Mouse (Mus musculus) kidney, postnatal 36 days (tissue): ENCODE measurements around the gene Brinp2.

Experiments
- DNase-seq, 2 experiments: peaks; one replicate each; pipeline ENCODE4 v3.0.0; 2021 to 2022; ENCODE audit warnings: mixed read lengths in 2 of 2

Brinp2 gene

GRCm38 (mm10) chr1:158356051-158356461, at the start of gene Brinp2:
Gene Brinp2 (minus strand): TSS chr1:158356326.
- peak; percentile 66 to 80 for DNase-seq

- DNase-seq, result no peak
Measured at GRCm38 (mm10) chr1:158400898-158401297, 44.8 kb upstream of the Brinp2 start.

DNA sequence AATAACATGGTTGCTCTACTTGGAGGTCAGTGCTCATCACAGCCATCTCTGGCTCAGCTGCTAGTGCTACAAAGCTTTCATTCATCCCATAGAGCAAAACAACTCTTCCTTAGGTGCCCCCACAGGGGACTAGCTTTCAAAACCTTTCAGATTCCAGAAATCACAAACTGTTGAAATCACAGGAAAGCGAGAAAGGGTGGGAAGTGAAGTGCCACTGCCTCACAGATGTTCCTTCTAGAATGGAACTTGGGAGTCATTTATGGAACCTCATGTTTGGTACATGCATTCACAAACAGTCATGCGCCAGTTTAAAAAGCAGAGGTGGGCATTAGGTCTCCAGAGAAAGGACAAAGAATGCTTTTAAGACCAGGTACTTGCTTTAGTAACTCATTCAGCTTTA, 40.9 kb upstream of the Brinp2 start:
- no peak for DNase-seq

- DNase-seq, result no peak
Measured at GRCm38 (mm10) chr1:158390693-158391092, 34.6 kb upstream of the Brinp2 start.

DNA sequence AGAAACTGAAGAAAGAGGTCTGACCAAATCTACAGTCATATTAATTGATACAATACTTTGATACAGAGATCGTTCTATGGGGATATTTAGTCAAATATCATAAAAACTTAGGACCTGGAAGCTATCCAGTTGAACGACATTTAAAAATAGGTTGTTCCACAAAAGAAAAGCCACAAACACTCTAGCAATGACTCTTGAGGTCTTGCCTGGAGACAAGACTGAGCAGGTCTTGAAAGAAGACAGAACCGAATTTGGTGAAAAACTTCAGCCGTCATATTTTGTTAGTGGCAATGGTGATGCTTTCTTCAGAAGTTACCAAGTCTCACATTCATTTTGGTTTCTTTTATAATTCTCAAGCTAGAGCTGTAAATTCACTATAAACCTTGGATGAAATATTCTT, 32.9 kb upstream of the Brinp2 start:
- DNase-seq, result no peak

- DNase-seq, result no peak
Measured at GRCm38 (mm10) chr1:158386781-158387180, 30.7 kb upstream of the Brinp2 start.

GRCm38 (mm10) chr1:158385311-158385710, 29.2 kb upstream of the Brinp2 start:
- DNase-seq, result no peak

- DNase-seq, result no peak
Measured at GRCm38 (mm10) chr1:158383210-158383609, 27.1 kb upstream of the Brinp2 start.

DNA sequence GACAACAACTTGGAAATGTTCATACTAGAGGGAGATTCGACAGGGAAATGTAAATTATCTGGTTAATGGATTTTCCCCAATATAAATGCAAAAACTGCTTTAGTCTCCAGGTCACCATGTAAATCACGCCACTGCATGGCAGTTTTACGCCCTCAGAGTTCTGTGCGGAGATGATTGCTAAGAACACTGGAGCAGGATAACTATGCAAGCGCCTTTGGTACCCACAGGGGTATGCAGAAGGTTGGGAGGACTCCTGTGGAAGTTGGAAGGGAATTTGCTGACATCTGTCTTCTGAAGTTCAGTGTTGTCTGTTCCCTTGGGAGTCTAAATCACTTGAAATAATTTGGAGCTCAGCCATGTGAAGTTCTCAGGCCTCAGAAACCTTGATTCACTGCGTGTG, 26.2 kb upstream of the Brinp2 start:
- peak in 1 of 2 experiments; percentile 2 for DNase-seq

DNA sequence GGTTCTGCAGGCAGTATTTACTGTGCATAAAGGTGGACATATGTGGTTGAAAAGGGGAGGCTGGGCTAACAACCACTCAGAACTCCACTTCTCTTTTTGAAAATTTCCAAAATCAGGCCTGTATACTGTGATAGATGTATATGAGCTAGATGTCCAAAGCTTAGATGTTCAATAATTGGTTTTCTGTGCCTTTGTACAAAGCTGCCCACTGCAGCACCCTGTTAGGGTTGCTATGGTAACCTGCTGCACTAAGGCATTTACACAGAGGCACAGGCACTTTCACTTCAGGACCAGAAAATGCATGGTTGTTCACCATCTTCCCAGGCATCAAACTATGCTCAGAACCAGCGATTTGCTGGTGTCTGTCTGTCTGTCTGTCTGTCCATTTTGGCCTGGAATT, 8.3 kb upstream of the Brinp2 start:
- no peak for DNase-seq

DNA sequence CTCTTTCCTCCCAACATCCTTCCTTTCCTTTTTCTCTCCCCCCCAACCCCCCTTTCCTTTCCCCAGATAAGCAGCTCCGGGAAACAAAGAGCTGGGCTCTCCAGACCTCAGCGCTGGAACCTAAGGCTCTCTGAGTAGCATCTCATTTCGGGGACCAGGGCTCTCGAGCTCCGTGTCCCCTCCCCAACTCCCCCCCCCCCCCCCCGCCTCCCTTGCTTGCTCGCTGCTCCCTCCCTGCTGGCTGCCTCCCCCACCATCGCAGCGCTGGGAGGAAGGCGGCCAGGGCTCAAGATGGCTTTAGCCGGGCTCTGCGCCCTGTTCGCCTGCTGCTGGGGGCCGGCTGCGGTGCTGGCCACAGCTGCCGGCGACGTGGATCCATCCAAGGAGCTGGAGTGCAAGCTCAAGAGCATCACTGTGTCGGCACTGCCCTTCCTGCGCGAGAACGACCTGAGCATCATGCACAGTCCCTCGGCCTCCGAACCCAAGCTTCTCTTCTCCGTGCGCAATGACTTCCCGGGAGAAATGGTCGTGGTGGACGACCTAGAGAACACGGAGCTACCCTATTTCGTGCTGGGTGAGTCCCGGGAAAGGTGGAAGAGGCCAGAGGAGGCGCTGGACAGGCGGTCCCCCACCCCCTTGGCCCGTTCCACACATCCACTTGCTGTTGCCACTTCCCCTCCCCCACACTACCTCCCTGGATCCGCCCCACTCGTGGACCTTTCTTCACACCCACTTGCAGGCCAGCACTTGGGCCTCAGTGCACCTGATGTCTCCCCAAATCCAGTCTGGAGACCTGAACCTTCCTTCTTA, 6.4 kb upstream of the Brinp2 start:
- DNase-seq, result no peak

GRCm38 (mm10) chr1:158361964-158362291, 5.8 kb upstream of the Brinp2 start, which contains the start of gene Astn1:
Gene Astn1 (plus strand): TSS chr1:158362273.
- no peak for DNase-seq

DNA sequence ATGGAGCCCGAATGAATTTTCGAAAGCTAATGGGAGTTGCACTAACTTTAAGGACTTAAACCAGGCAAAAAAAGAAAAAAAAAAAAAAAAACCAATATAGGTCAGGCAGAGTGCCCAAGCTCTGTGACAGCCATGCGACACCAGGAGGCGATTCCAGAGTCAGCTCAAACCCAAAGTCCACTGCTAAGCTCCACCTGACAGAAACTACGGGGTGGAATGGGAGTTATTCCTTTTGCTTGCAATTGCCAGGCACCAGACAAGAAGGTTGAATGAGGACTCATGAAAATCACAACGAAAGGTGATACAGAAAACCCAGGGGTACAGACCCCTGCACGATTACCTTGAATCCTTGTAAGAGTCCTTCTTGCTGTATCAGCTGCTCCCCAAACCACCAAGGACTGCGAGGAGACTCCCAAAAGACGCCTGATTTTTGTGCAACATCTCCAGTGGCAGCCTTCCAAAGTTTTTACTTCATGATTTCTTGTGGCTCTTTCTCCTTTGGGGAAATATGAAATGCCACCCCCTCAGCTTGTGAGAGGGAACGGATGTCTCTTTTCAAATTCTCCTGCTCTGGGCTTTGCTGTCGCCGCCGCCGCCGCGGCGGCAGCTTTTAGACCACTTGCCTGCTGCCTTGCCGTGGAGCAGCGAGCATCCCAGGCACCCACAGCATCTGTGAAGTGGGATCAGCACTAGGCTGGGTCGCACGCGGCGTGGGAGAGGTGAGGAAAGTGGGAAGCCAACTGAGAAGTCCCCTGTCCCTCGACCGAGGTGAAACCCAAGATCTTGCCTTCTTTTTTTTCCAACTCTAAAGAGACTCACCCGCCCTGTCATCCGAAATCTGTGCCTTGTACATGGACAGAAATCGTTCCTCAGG, 712 bp downstream of the Brinp2 start:
- peak; percentile 6 to 24 for DNase-seq

- DNase-seq, result no peak
Measured at GRCm38 (mm10) chr1:158353656-158354371, 2.3 kb downstream of the Brinp2 start.

- no peak for DNase-seq
Measured at GRCm38 (mm10) chr1:158343243-158343714, 12.8 kb downstream of the Brinp2 start.

DNA sequence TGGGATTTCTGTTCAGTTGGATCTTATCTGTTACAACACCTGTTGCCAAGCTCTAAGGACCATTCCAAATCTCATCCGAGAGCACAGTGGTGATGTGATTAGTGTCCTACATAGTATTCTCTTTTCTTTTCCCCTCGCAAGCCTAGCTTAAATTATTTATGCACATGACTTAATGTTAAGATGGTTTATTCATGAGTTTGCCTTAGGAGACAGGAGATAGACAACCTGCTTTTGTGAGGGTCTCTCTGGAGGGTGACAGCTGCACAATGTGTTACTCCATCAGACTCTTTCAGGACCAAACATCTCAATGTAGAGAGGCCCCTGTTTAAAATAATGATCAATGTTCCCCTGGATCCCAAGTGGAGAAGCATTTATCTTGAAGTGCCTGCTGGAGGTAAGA, 27.3 kb downstream of the Brinp2 start:
- DNase-seq, result no peak

DNA sequence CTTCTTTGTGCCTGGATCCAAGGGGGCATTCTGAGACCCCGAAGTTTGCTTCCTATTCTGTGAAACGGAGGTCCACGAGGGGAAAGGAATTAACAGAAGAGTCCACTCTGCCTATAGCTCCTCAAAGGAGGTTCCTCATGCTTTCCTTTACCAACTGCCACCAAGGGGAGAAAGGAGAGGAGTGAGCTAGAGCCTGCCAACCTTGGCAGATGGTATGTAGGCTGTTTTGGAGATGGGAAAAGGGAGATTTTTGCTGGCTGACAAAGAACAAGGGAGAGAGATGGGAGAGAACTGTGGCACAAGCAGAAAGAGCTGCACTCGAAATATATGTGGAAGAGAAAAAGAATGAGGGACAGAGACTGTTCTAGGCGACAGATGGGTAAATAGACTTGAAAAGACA, 28.0 kb downstream of the Brinp2 start:
- DNase-seq, result no peak

GRCm38 (mm10) chr1:158323325-158323724, 32.8 kb downstream of the Brinp2 start:
- peak in 1 of 2 experiments; percentile 4 for DNase-seq

GRCm38 (mm10) chr1:158310426-158311156, 45.5 kb downstream of the Brinp2 start:
- no peak for DNase-seq

DNA sequence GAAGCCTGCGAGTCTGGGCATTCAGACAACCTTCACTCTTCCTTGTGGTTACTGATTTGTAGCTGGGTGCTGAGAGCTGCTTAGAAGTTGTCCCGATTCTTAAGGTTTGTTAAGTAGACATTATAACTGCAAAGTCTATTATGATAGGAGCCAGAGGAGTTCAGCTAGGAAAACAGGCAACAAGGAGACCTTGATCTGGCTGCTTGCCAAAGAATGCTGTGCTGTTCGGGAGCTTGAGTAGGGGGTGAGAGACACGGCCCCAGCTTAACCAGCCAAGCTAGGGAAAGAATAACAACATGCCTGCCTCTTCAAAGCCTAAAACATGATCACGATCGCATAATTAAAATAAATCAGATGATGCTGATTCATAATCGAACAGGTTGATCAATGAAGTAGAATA, 59.1 kb downstream of the Brinp2 start:
- DNase-seq, result no peak

- no peak for DNase-seq
Measured at GRCm38 (mm10) chr1:158296287-158296931, 59.7 kb downstream of the Brinp2 start.

- DNase-seq, result no peak
Measured at GRCm38 (mm10) chr1:158295270-158295669, 60.9 kb downstream of the Brinp2 start.
